Mouse (Mus musculus) stomach, postnatal 0 days (tissue): ENCODE results near the gene Hfe. TPM values are rescaled to one million over a fixed set of nuclear protein-coding genes. Genes with fewer than 3 reads are reported as not detected.

ENCODE experiments used
- ATAC-seq: fragments of 200-750 bp; cut with Nextera tagmentation; 2 replicates; pipeline ENCODE4 v1.8.0; 2017; ENCODE audit not compliant: low FRiP score, low TSS enrichment
- DNase-seq: peaks from one replicate; pipeline ENCODE4 v3.0.0-alpha.2; 2016; ENCODE audit warnings: low spot score
- H3K27ac ChIP-seq: fragments of 300-500 bp; sonication (generic); replicated peaks from 2 replicates; pipeline ENCODE4 v1.5.1; 2014; ENCODE audit warnings: mild to moderate bottlenecking, control low read depth
- H3K27me3 ChIP-seq: fragments of 300-500 bp; sonication (generic); 2 replicates; pipeline ENCODE4 v1.6.1; 2014; ENCODE audit warnings: low read length; ENCODE audit not compliant: control insufficient read depth, insufficient read depth
- H3K36me3 ChIP-seq: fragments of 300-500 bp; sonication (generic); 2 replicates; pipeline ENCODE4 v1.6.1; 2014; ENCODE audit warnings: low read length, mixed read lengths; ENCODE audit not compliant: control insufficient read depth, insufficient read depth
- H3K4me1 ChIP-seq: fragments of 300-500 bp; sonication (generic); replicated peaks from 2 replicates; pipeline ENCODE4 v1.6.1; 2014; ENCODE audit warnings: antibody characterized with exemption; ENCODE audit not compliant: control insufficient read depth, insufficient read depth
- H3K4me2 ChIP-seq: fragments of 300-500 bp; sonication (generic); replicated peaks from 2 replicates; pipeline ENCODE4 v1.6.1; 2014; ENCODE audit warnings: low read depth, mild to moderate bottlenecking, control low read depth, moderate library complexity
- H3K4me3 ChIP-seq: fragments of 300-500 bp; sonication (generic); 2 replicates; pipeline ENCODE4 v1.5.1; 2014; ENCODE audit warnings: low read depth, low read length, control low read depth
- H3K9ac ChIP-seq: fragments of 300-500 bp; sonication (generic); 2 replicates; pipeline ENCODE4 v1.6.1; 2014; ENCODE audit warnings: mild to moderate bottlenecking, low read length, control low read depth, mixed read lengths
- H3K9me3 ChIP-seq: fragments of 300-500 bp; sonication (generic); 2 replicates; pipeline ENCODE4 v1.6.1; 2016; ENCODE audit warnings: low read length; ENCODE audit not compliant: control insufficient read depth
- CTCF ChIP-seq: IDR thresholded peaks from 2 replicates; pipeline ENCODE4 v1.5.1; 2016; ENCODE audit warnings: antibody characterized with exemption, low read depth, mild to moderate bottlenecking, moderate library complexity
- EP300 ChIP-seq: optimal IDR thresholded peaks from 2 replicates; pipeline ENCODE3; 2016; ENCODE audit warnings: antibody characterized with exemption
- WGBS: fragments of 180-500 bp; shearing (Covaris S2); extraction: QIAGEN DNeasy Blood & Tissue Kit; methylation state at CpG from one replicate; pipeline ENCODE4 v1.1.7; 2014; 5-methylcytosine and 5-hydroxymethylcytosine counted together
- polyA plus RNA-seq: library from polyadenylated mRNA; unstranded; fragments of >200 nt; fragmentation: Nextera tagmentation; extraction: Ambion mirVana; gene quantifications from 2 replicates; pipeline ENCODE4 v1.2.1, GENCODE M21; 2015

The Hfe gene
- polyA plus RNA-seq, result 11.2 and 12.9 TPM in 2 replicates

DNA sequence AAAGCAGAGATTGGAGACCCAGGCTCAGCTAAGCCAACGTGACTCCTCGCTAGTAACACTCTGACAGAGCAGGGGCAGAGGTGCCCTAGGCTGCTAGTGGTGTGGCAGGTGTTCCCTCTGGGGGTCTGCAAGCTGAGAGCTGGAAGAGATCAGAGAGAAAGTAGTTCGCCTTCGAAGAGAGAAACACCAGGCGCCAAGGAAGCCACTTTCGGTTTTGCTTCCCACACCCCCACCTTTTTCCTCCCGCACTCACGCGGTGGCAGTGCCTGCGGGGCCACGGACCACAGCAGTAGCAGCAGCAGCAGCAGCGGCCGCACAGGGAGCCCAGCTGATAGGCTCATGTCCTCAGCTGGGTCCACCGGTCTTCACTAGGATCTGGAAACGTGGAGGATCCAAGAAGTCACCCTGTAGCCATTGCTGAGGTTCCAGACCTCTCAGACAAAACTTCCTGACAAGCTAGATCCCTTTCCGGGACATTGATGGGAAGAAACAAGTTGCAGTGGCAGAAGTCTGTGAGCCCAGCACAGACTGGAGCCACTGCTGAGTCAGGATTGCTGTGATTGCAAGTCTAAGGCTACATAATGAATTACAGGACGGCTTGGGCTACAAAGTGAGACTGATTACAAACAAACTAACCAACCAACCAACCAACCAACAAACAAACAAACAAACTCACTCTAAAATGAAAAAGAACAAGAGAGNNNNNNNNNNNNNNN lies at the start of gene Hfe:
TSS of gene Hfe (minus strand) at position 481 of the 716 bp plus-strand sequence.
- Histone ChIP-seq H3K27me3 (no peaks in the 10 kb centered on the region), H3K36me3 (no peaks in the 10 kb centered on the region), H3K4me2 (peak within 1 kb of the TSS; percentile 79), H3K9me3 (no peaks in the 10 kb centered on the region), H3K4me3 (peak within 1 kb of the TSS; percentile 52), H3K9ac (peak within 1 kb of the TSS; percentile 78), H3K4me1 (no peaks in the 10 kb centered on the region), H3K27ac (peak within 1 kb of the TSS; percentile 58)
- peak; percentile 75 for ATAC-seq
- DNase-seq, result peak; percentile 75
- WGBS, result 3% methylated on average over 17 of the region's 17 CpGs
- no peak for TF ChIP-seq CTCF
- no peak for TF ChIP-seq EP300

DNA sequence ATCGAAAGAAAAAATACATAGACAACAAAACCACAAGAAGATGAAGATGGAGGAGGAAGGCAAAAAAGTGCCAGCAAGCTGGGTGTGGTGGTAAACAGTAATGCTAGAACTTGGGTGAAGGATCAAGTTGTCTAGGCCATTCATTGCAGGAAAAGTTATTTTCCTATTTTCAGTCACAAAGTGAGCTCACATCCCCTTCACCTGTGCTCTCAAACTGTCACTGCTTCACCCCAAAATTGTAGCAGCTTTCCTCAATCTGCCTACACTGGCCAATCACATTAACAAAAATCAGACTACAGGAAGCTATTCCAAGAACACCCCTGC lies 49.2 kb upstream of the Hfe start:
- Histone ChIP-seq H3K36me3 (no peaks in the 10 kb centered on the region), H3K9me3 (no peaks in the 10 kb centered on the region), H3K4me2 (no peak overlapping the region), H3K4me1 (peaks cover 3% of the 10 kb centered on the region; the same call in 1 of the 2 replicates), H3K27ac (no peak overlapping the region), H3K27me3 (no peaks in the 10 kb centered on the region), H3K9ac (no peak overlapping the region), H3K4me3 (no peak overlapping the region)
- no peak for TF ChIP-seq CTCF
- ATAC-seq, result no peak
- 71% methylated on average over 1 of the region's 1 CpGs for WGBS
- no peak for DNase-seq

DNA sequence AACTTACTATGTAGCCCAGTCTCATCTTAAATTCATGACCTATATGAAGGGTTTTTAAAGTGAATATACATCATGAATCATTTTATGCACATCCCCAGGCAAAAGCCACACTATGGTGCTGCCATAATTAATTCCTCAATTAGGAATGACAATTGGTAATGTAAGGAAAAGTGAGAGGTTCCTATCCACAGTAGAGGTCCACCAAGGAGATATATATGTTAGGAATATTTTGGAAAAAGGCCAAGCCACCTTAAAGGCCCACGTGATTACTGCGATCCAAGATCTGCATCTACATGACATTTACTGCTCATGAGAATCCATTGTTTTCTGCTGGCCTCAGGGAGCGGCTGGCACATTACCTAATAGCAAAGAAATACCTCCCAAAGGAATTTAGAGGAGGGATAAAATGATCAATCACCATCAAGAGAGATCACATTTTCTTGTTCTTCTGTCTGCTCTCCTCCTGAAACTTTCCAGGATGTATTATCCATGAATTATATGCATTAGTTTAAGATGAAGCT lies 48.7 kb upstream of the Hfe start:
- Histone ChIP-seq H3K27ac (no peak overlapping the region), H3K9ac (no peak overlapping the region), H3K27me3 (no peaks in the 10 kb centered on the region), H3K36me3 (no peaks in the 10 kb centered on the region), H3K4me3 (no peak overlapping the region), H3K9me3 (no peaks in the 10 kb centered on the region), H3K4me1 (peaks cover 3% of the 10 kb centered on the region; the same call in 1 of the 2 replicates), H3K4me2 (no peak overlapping the region)
- TF ChIP-seq EP300 (no peak), CTCF (no peak)
- ATAC-seq (no peak), DNase-seq (no peak)
- 60% methylated on average over 3 of the region's 3 CpGs for WGBS

DNA sequence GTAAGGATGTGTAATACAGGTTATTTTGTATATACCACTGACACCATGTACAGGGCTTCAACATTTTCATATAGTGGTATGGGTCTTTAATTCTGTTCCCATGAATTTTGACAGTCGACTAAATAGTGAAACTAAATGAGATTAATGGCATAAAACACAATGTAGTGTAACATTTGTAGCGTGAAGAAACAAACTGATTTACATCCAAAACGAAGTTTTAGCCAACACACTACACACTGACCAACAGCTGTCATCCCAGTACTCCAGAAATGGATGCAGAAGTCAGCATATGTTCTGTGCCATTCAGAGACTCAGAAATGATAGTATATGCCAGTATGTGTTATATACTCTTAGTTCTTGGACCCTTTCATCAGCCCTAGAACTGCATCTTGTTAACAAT lies 47.3 kb upstream of the Hfe start:
- Histone ChIP-seq H3K36me3 (no peaks in the 10 kb centered on the region), H3K4me3 (no peak overlapping the region), H3K9ac (no peak overlapping the region), H3K9me3 (no peaks in the 10 kb centered on the region), H3K4me2 (no peak overlapping the region), H3K27me3 (no peaks in the 10 kb centered on the region), H3K27ac (no peak overlapping the region), H3K4me1 (no peaks in the 10 kb centered on the region)
- ATAC-seq (no peak), DNase-seq (no peak)
- 43% methylated on average over 3 of the region's 3 CpGs for WGBS
- TF ChIP-seq CTCF, result no peak
- no peak for TF ChIP-seq EP300

DNA sequence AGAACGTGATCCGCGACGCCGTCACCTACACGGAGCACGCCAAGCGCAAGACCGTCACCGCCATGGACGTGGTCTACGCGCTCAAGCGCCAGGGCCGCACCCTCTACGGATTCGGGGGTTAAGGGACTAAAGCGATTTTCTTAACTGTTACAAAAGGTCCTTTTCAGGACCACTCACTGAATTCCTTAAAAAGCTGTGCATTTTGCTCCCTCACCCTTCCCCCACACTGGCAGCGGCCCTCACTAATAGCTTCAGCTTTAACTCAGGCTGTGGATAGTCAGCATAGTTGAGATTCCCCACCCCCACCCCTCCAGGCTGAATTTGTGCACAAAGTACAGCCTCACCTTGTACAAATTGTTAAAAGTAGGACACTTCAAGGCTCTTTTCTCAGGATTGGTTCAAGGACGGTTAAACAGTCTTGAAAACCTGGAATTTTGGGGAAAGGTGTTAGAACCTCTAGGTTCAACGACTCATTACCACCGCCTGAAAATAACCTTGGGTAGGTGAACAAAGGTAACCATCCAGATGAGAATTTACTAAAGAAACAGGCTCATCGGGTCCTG lies 46.6 kb upstream of the Hfe start:
- 0 out of 2 replicates have a peak, but pooled peaks have one; percentile 1 for ATAC-seq
- WGBS, result under 1% methylated on average over 15 of the region's 23 CpGs
- no peaks in the 10 kb centered on the region for H3K9me3 ChIP-seq
- no peaks in the 10 kb centered on the region for H3K27me3 ChIP-seq
- H3K4me2 ChIP-seq, result peak overlapping the region; percentile 52
- H3K27ac ChIP-seq, result peak overlapping the region; percentile 90
- DNase-seq, result peak; percentile 56
- TF ChIP-seq CTCF, result no peak
- no peak for TF ChIP-seq EP300
- no peaks in the 10 kb centered on the region for H3K4me1 ChIP-seq
- peak overlapping the region; percentile 61 for H3K9ac ChIP-seq
- no peaks in the 10 kb centered on the region for H3K36me3 ChIP-seq
- H3K4me3 ChIP-seq, result peak overlapping the region; percentile 35

DNA sequence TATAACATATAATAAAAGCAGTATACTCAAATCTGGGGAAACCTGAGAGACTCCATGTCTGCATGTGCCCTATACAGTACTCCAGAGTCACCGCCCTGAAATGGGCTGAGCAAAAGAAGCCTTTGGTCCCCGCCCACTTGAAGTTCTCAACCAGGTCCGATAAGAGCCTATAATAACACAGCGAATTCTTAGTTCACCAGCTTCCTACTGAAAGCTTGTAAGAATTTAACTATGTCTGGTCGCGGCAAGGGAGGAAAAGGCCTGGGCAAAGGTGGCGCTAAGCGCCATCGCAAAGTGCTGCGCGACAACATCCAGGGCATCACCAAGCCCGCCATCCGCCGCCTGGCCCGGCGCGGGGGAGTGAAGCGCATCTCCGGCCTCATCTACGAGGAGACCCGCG lies 46.1 kb upstream of the Hfe start, which contains the start of gene Hist1h4b:
TSS of gene Hist1h4b (plus strand) at position 224 of the 400 bp plus-strand sequence.
- Histone ChIP-seq H3K36me3 (no peaks in the 10 kb centered on the region), H3K9ac (peak within 1 kb of the TSS; percentile 61), H3K9me3 (no peaks in the 10 kb centered on the region), H3K4me2 (peak within 1 kb of the TSS; percentile 52), H3K27ac (peak within 1 kb of the TSS; percentile 90), H3K27me3 (no peaks in the 10 kb centered on the region), H3K4me3 (peak within 1 kb of the TSS; percentile 35), H3K4me1 (no peaks in the 10 kb centered on the region)
- ATAC-seq, result peak; percentile 79
- no peak for TF ChIP-seq CTCF
- peak; percentile 74 for TF ChIP-seq EP300
- 0% methylated on average over 17 of the region's 22 CpGs for whole genome bisulfite sequencing
- peak; percentile 91 for DNase-seq
